Mouse (Mus musculus) C2C12 (cell line): Measurements from ENCODE around the gene Mamdc2. TPM values are rescaled to one million over a fixed set of nuclear protein-coding genes. Genes with fewer than 3 reads are reported as not detected.

ENCODE experiments used
- H3K27me3 ChIP-seq: one replicate; pipeline ENCODE4 v1.6.1; 2011; ENCODE audit not compliant: control insufficient read depth, insufficient read depth, insufficient read length
- H3K36me3 ChIP-seq: one replicate; pipeline ENCODE4 v1.6.1; 2011; ENCODE audit not compliant: control insufficient read depth, insufficient read depth
- H3K4me3 ChIP-seq: one replicate; pipeline ENCODE4 v1.5.1; 2011; ENCODE audit warnings: mild to moderate bottlenecking, control low read depth; ENCODE audit not compliant: poor library complexity, insufficient read depth, severe bottlenecking
- H3K79me2 ChIP-seq: one replicate; pipeline ENCODE4 v1.6.1; 2011; ENCODE audit not compliant: control insufficient read depth, insufficient read depth
- H3K79me3 ChIP-seq: one replicate; pipeline ENCODE4 v1.6.1; 2011; ENCODE audit warnings: low read depth, control low read depth
- H3ac ChIP-seq: one replicate; pipeline ENCODE3; 2011; ENCODE audit warnings: low read depth; ENCODE audit not compliant: control insufficient read depth, insufficient read length
- CEBPB ChIP-seq: IDR thresholded peaks from one replicate; pipeline ENCODE4 v1.6.1; 2011; ENCODE audit warnings: low read depth, mild to moderate bottlenecking, control low read depth, moderate library complexity
- CTCF ChIP-seq: IDR thresholded peaks from one replicate; pipeline ENCODE4 v1.5.1; 2011; ENCODE audit not compliant: control insufficient read depth, insufficient read depth, insufficient read length
- FOSL1 ChIP-seq: IDR thresholded peaks from one replicate; pipeline ENCODE4 v1.8.0; 2011; ENCODE audit warnings: mild to moderate bottlenecking, low read length; ENCODE audit not compliant: poor library complexity, insufficient read depth, severe bottlenecking
- MAX ChIP-seq: IDR thresholded peaks from one replicate; pipeline ENCODE4 v1.6.1; 2011; ENCODE audit warnings: mild to moderate bottlenecking, control low read depth
- MYOD1 ChIP-seq: IDR thresholded peaks from one replicate; pipeline ENCODE4 v1.6.1; 2011; ENCODE audit warnings: low read depth; ENCODE audit not compliant: control insufficient read depth, insufficient read length
- MYOG ChIP-seq: IDR thresholded peaks from one replicate; pipeline ENCODE4 v1.6.1; 2011; ENCODE audit not compliant: control insufficient read depth, insufficient read length; ENCODE audit errors: extremely low read depth
- USF1 ChIP-seq: IDR thresholded peaks from one replicate; pipeline ENCODE4 v1.6.1; 2011; ENCODE audit warnings: low read depth, mild to moderate bottlenecking, control low read depth, moderate library complexity
- polyA plus RNA-seq: library from polyadenylated mRNA; unstranded; fragments of >200 nt; fragmentation: generic; extraction: Trizol; gene quantifications from one replicate; pipeline ENCODE4 v1.2.1, GENCODE M21; 2012; ENCODE audit warnings: missing spikeins

The Mamdc2 gene
- polyA plus RNA-seq, 1 experiment = 0.77 TPM

DNA sequence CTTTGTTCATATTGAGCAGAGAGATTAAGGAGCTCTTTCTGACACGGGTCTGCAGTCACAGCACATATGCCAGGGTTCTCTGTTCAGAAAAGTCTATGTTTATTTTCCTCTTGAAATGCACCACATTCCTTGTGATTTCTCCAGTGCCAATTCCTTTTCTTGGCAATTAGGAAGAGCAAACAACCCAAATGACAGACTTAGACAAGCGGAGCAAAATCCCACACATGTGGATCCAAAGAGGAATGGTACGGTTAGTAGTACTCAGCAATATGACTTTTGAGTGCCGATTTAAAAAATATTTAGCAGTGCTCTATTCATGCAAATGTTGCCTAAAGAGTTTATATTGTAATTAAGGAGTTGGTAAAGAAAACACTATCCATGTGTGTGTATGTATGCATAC, 87.7 kb downstream of the Mamdc2 start:
- no peak for TF ChIP-seq MYOG
- no peak overlapping the region for H3K4me3 ChIP-seq
- H3K79me2 ChIP-seq = no peaks in the 10 kb centered on the region
- no peaks in the 10 kb centered on the region for H3K36me3 ChIP-seq
- no peak overlapping the region for H3ac ChIP-seq
- no peaks in the 10 kb centered on the region for H3K79me3 ChIP-seq
- no peaks in the 10 kb centered on the region for H3K27me3 ChIP-seq

DNA sequence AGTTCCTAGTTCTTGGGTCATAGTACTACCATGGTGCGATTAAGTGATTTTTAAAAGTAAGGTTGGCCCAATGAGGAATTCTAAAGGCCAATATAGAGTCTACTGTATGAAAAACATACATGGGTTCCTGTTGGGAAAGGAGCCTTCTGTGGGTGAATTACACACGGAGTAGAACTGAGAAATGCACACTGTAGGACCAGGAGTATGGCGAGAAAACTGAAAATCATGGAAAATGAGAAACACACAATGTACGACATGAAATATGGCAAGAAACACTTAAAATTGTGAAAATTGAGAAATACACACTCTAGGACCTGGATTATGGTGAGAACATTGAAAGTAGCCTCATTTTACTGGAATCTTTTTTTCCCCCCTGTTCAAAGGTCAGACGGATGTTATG, 91.0 kb downstream of the Mamdc2 start:
- no peaks in the 10 kb centered on the region for H3K79me2 ChIP-seq
- H3ac ChIP-seq = no peak overlapping the region
- H3K4me3 ChIP-seq = no peak overlapping the region
- no peaks in the 10 kb centered on the region for H3K79me3 ChIP-seq
- H3K36me3 ChIP-seq = no peaks in the 10 kb centered on the region
- no peaks in the 10 kb centered on the region for H3K27me3 ChIP-seq
- no peak for TF ChIP-seq MYOG
- no peak for TF ChIP-seq FOSL1
- TF ChIP-seq USF1 = no peak
- TF ChIP-seq MAX = no peak
- TF ChIP-seq CTCF = no peak
- TF ChIP-seq MYOD1 = no peak
- TF ChIP-seq CEBPB = no peak

DNA sequence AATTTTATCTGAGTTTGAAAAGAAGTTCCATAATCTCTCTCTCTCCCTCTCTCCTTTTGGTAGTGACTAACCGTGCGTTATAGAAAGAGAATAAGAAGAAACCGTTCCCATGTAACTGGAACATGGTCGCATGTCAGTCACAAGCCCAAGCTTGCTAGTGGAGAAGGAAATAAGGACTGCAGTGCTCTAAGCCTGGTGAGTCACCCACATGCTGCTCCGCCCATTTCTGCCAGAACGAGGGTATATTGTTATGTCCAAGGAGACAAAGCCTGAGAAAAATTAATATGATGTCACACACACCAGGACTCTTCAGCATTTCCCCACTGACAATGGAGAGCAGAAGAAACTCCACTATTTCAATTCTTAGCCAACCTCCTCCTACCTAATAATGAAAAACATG, 93.5 kb downstream of the Mamdc2 start:
- TF ChIP-seq FOSL1 (no peak), MYOG (no peak), CEBPB (no peak), USF1 (no peak), MAX (no peak)
- Histone ChIP-seq H3K4me3 (no peak overlapping the region), H3ac (no peak overlapping the region), H3K79me3 (no peaks in the 10 kb centered on the region), H3K27me3 (no peaks in the 10 kb centered on the region), H3K79me2 (no peaks in the 10 kb centered on the region), H3K36me3 (no peaks in the 10 kb centered on the region)

DNA sequence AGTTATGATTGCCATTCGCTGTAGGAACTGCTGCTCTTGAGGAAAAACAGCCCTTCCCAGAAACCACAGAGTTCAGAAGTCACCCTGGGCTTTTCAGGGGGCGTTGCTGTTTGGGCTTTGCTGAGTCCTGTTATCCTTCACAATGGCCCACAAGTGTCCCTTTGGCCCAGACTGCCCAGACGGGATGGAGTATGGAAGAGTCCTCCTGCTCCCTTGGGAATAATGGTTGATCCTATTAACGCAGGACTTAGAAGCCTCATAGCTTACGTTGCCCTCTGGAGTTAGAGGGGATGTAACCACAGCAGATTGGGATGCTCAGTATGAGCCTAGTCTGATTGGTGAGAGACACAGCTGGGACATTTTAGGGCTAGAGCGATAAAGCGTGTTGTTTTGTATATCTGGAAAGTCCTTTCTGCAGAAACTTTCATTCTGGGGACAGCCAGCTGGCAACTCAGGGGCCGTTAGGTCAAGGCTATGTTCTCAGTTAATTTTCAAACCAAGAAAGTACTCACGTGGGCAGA, 94.3 kb downstream of the Mamdc2 start:
- Histone ChIP-seq H3K36me3 (no peaks in the 10 kb centered on the region), H3K4me3 (no peak overlapping the region), H3ac (no peak overlapping the region), H3K79me3 (no peaks in the 10 kb centered on the region), H3K27me3 (no peaks in the 10 kb centered on the region), H3K79me2 (no peaks in the 10 kb centered on the region)
- TF ChIP-seq CEBPB (no peak), MAX (no peak), FOSL1 (no peak), MYOG (no peak), CTCF (no peak), USF1 (no peak), MYOD1 (no peak)

DNA sequence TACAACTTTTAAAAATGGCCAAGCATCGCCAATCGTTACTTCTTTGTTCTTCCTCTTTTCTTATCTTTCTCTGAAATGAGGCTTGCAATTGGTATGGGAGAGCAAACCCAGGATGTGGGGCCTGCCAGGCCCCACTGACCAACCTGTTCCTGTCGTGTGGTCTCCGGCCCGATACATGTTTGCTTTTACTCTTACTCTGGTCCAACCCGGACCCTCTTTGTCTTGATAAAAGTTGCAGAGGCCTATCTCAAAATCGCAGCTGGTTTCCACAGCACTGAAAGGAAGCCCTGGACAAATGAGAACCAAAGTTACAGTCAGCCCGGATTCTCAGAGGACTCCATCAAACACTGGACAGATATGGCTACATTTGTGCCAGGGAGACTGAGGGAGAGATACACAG, 95.1 kb downstream of the Mamdc2 start:
- no peaks in the 10 kb centered on the region for H3K36me3 ChIP-seq
- TF ChIP-seq FOSL1 = no peak
- no peak for TF ChIP-seq CEBPB
- TF ChIP-seq MYOD1 = no peak
- TF ChIP-seq MAX = no peak
- no peak for TF ChIP-seq MYOG
- TF ChIP-seq USF1 = no peak
- TF ChIP-seq CTCF = no peak
- no peaks in the 10 kb centered on the region for H3K79me2 ChIP-seq
- no peak overlapping the region for H3K4me3 ChIP-seq
- H3ac ChIP-seq = no peak overlapping the region
- H3K27me3 ChIP-seq = no peaks in the 10 kb centered on the region
- H3K79me3 ChIP-seq = no peaks in the 10 kb centered on the region

DNA sequence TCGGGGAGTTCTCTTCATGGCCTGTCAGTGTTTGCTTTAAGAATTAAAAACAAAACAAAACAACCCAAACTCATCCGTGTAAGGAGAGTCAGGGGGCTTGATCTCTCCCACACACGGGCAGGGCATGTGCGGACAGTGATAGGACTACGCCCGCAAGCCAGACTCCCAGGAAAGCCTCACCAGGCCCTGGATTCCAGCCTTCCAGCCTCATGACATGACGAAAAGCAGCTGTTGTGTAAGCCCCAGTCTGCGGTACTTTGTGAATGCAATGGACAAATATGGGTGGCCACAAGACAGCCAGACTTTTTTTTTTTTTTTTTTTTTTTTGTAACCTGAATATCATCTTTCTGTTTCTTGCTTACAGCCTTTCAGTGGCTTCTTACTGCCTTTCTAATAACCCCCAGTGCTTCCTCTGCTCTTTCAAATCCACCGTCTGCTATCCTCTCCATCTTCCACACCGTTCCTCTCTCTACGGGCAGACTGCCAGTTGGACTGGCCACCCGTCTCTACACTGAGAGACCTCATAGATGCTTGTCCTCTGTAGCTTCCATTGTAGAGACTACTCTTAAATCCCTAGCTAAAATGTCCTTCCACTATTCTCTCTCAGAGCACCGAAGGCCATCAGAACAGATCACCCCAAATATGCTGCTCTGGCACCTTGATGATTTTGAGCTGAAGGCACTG, 96.3 kb downstream of the Mamdc2 start:
- no peak overlapping the region for H3ac ChIP-seq
- H3K4me3 ChIP-seq = no peak overlapping the region
- H3K79me3 ChIP-seq = no peaks in the 10 kb centered on the region
- TF ChIP-seq MYOD1 (no peak), FOSL1 (no peak), MYOG (no peak), CEBPB (no peak), CTCF (no peak), MAX (no peak), USF1 (no peak)
- no peaks in the 10 kb centered on the region for H3K36me3 ChIP-seq
- no peaks in the 10 kb centered on the region for H3K27me3 ChIP-seq
- no peaks in the 10 kb centered on the region for H3K79me2 ChIP-seq
